Mouse (Mus musculus) left cerebral cortex, postnatal 36 days (tissue): ENCODE measurements around the gene 9030624G23Rik. TPM values are rescaled to one million over a fixed set of nuclear protein-coding genes. Genes with fewer than 3 reads are reported as not detected.
"Not testable (repeated sequence)": the region's sequence is repeated elsewhere in the genome, so short reads cannot be mapped to it uniquely, and the experiment has no call there.

Experiments
- DNase-seq, 2 experiments: peaks; one replicate each; pipeline ENCODE4 v3.0.0; 2021 to 2022; ENCODE audit warnings: low spot score in 2 of 2, mixed read lengths in 1 of 2
- intact Hi-C: fragments of 180-260 bp; cut with DNase I; formaldehyde crosslinking; loops from one replicate; pipeline ENCODE4 v1.15.1; 2025
- total RNA-seq, 2 experiments: library from RNA; stranded (reverse); gene quantifications; 2 replicates each; pipeline ENCODE4 v1.2.3; 2021

9030624G23Rik gene
- 1 to 10 TPM; 1.8 to 1.9 TPM for total RNA-seq

DNA sequence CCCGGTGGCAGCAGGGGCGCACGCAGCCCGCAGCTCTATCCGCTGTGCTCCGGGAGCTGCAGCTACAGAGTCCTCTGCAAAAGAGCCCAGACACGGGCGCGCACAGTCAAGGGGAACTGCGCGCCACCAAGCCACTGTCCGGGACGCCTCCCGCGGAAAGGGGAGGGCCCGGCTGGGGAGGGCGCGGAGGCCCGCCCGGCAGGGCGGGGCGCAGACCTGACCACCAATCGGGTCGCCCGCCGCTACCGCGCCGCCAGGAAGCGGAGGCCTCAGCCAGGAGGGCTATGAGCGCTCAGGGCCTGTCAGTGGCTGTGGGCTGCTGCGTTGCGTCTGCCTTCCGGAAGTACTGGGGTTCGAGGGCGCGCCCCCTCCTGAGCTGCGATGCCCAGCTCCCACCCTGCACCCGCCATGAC is at the start of gene 9030624G23Rik:
TSS of gene 9030624G23Rik (minus strand) at position 139 of the 413 bp plus-strand sequence.
- intact Hi-C loops: not testable (repeated sequence)
- peak; percentile 26 to 43 for DNase-seq

DNA sequence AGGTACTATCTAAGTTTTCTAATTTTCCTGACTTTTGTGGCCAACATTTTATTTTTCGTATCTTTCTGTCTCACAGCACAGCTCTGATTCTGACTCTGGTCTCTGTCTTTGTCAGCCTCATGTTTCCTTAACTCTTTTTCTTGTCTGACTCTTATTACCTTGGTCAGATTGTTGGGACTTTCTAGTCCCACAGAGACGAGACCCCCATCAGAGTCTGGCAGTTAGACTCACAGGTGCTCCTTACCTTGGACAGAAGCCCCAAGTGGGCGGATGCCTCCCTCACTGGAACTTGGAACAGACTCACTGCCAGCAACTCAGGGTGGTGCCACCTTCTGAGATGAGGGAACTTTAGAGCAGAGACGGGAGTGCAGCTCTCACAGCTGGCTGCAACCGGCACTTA is 13.9 kb downstream of the 9030624G23Rik start:
- intact Hi-C loops, DNase-seq: not testable (repeated sequence)
